Mouse (Mus musculus) midbrain, embryonic 13.5 days (tissue): Measurements from ENCODE around the gene F930015N05Rik. TPM values are rescaled to one million over a fixed set of nuclear protein-coding genes. Genes with fewer than 3 reads are reported as not detected.

ENCODE experiments used
- ATAC-seq: fragments of 200-750 bp; cut with Nextera tagmentation; 2 replicates; pipeline ENCODE4 v1.8.0; 2017; ENCODE audit warnings: mild to moderate bottlenecking, moderate TSS enrichment, moderate library complexity
- H3K27ac ChIP-seq: fragments of 300-500 bp; sonication (generic); 2 replicates; pipeline ENCODE4 v1.5.1; 2015; ENCODE audit warnings: inconsistent platforms, mild to moderate bottlenecking, moderate library complexity
- H3K27me3 ChIP-seq: fragments of 300-500 bp; sonication (generic); 2 replicates; pipeline ENCODE4 v1.6.1; 2015; ENCODE audit warnings: mild to moderate bottlenecking, inconsistent platforms
- H3K36me3 ChIP-seq: fragments of 300-500 bp; sonication (generic); 2 replicates; pipeline ENCODE4 v1.6.1; 2015; ENCODE audit warnings: mild to moderate bottlenecking, inconsistent platforms
- H3K4me1 ChIP-seq: fragments of 300-500 bp; sonication (generic); replicated peaks from 2 replicates; pipeline ENCODE4 v1.6.1; 2015; ENCODE audit warnings: inconsistent platforms
- H3K4me2 ChIP-seq: fragments of 300-500 bp; sonication (generic); replicated peaks from 2 replicates; pipeline ENCODE4 v1.6.1; 2015; ENCODE audit warnings: moderate library complexity, mild to moderate bottlenecking, inconsistent platforms
- H3K4me3 ChIP-seq: fragments of 300-500 bp; sonication (generic); replicated peaks from 2 replicates; pipeline ENCODE4 v1.5.1; 2015; ENCODE audit warnings: mild to moderate bottlenecking, inconsistent platforms
- H3K9ac ChIP-seq: fragments of 300-500 bp; sonication (generic); replicated peaks from 2 replicates; pipeline ENCODE4 v1.6.1; 2015; ENCODE audit warnings: mild to moderate bottlenecking, inconsistent platforms
- H3K9me3 ChIP-seq: fragments of 300-500 bp; sonication (generic); 2 replicates; pipeline ENCODE4 v1.6.1; 2016; ENCODE audit warnings: mild to moderate bottlenecking, inconsistent platforms
- WGBS: fragments of 180-500 bp; shearing (Covaris S2); methylation state at CpG from one replicate; pipeline ENCODE4 v1.1.7; 2015; 5-methylcytosine and 5-hydroxymethylcytosine counted together
- polyA plus RNA-seq: library from polyadenylated mRNA; unstranded; fragments of >200 nt; fragmentation: Nextera tagmentation; extraction: Ambion mirVana; gene quantifications from 2 replicates; pipeline ENCODE4 v1.2.1, GENCODE M21; 2015

F930015N05Rik gene
- polyA plus RNA-seq, 1 experiment from 2014 or later: 1.8 TPM

DNA sequence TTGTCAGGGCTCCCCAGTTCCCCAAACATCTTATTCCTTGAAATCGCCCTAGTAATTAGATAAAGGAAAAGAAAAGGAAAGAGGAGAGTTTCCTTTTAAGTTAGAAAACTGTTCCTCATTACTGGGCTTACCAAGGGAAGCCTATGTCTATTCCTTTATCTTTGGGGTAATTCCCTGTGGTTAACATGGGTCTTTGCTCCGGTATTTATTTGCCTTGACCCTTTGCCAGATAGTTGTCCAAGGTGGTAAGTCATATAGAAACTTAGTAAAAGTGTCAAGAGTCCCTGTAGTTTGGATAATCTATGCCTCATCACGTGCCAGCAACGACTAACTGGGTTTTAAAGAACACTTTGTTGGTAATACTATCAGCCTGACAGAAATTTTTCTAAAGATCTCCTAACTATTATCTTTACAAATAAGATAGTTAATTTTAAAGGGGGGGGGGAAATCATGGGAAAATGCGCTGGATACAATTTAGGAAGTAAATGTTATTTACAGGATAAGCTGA is 392 bp upstream of the F930015N05Rik start:
- Histone ChIP-seq H3K27ac (no peak overlapping the region), H3K4me1 (peaks cover 27% of the 10 kb centered on the region), H3K4me3 (peak overlapping the region; percentile 47), H3K36me3 (no peaks in the 10 kb centered on the region), H3K4me2 (peak overlapping the region; percentile 97), H3K9ac (peak overlapping the region; percentile 77), H3K27me3 (peaks cover 37% of the 10 kb centered on the region), H3K9me3 (no peaks in the 10 kb centered on the region)
- WGBS: 17% methylated on average over 5 of the region's 5 CpGs
- ATAC-seq: no peak

DNA sequence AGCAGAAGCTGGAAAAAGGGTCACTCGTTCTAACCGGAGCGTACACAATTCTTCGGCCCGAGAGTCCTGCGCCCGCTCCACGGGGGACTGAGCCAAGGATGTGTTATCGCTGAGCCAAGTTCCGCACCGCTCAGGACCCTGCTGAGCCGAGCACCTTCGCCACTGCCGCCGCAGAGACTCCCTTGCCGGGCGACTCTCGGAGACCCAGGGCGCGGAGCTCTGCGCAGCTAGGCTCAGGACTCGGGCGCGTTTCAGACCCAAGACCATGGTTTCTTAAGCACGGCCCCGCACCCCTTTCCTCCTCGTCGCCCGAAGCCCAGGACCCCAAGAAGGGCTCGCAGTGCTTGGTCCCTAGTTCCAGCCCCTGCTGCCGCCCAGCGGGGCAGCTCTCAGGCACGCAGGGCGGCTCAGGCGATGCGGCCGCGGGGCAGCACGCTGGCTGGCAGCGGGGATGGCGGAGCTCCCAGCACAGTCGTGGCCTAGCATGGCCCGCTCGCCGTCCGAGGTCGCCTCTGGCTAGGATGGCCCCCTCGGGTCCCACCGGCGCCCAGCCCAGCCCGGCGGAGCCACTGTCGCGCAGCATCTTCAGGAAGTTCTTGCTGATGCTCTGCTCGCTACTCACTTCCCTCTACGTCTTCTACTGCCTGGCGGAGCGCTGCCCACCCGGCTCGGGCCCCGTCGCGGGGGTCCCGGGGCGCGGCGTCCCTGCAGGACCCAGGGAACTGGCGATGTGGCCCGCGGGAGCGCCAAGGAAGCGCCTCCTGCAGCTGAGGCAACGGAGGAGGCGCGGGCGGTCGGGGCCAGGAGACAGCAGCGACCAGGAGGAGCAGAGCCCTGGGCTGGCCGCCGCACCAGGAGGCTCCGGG is 674 bp downstream of the F930015N05Rik start:
- H3K27ac ChIP-seq: peak overlapping the region; percentile 66
- H3K4me2 ChIP-seq: peak overlapping the region; percentile 97
- WGBS: under 1% methylated on average over 81 of the region's 81 CpGs
- H3K27me3 ChIP-seq: peaks cover 37% of the 10 kb centered on the region
- H3K36me3 ChIP-seq: no peaks in the 10 kb centered on the region
- peak overlapping the region; percentile 47 for H3K4me3 ChIP-seq
- peak overlapping the region; percentile 77 for H3K9ac ChIP-seq
- H3K4me1 ChIP-seq: peaks cover 27% of the 10 kb centered on the region
- ATAC-seq: peak; percentile 73
- H3K9me3 ChIP-seq: no peaks in the 10 kb centered on the region

DNA sequence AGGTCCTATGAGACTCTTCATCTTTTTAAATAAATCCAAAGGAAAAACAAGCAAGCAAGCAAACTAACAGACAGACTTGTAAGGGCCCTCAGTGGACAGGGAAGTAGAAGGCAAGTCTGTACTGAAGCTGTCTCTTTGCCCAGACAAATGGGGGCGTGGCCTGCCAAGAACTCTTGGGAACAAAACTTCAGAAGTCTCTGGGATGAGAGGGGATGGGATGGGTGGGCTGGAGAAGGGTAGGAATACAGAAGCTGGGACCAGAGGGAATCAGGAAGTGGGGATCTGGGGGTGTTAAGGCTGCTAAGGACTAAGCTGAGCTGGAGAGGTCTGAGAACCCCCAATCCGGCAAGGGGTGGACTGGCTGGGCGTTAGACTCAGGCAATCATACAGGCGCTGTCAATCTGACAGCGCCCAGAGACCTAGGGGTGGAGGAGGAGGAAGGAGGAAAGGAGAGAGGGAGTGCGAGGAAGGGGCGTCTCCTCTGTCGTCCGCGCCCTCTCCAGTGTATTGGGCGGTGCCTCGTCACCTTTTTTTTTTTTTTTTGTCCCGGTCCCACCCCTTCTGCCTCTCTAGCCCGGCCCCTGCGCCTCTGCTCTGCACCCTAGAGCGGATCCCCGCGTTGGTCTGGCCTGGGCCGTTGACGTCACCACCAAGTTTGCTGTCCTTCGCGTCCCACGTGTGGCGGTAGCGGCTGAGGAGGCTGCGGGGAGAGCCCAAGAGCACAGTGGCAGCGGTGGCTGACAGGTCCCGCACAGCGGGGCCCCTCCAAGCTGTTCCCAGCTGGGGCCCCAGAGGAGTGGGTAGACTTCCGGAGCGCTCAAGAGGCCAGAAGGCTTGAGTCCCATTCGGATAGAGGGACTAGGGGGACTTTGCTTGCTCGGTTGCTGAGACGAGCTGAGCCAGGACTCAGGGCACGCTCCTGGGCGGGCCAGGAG is 1.6 kb downstream of the F930015N05Rik start, which contains the start of gene Hs3st3a1:
Gene Hs3st3a1 (plus strand): TSS at position 722 of the 935 bp plus-strand sequence.
- ATAC-seq: peak; percentile 88
- peak within 1 kb of the TSS; percentile 47 for H3K4me3 ChIP-seq
- peak within 1 kb of the TSS; percentile 77 for H3K9ac ChIP-seq
- H3K27ac ChIP-seq: peak within 1 kb of the TSS; percentile 66
- H3K27me3 ChIP-seq: peaks cover 30% of the 10 kb centered on the region
- peak within 1 kb of the TSS; percentile 97 for H3K4me2 ChIP-seq
- peaks cover 27% of the 10 kb centered on the region for H3K4me1 ChIP-seq
- WGBS: under 1% methylated on average over 34 of the region's 36 CpGs
- H3K36me3 ChIP-seq: no peaks in the 10 kb centered on the region
- H3K9me3 ChIP-seq: no peaks in the 10 kb centered on the region

DNA sequence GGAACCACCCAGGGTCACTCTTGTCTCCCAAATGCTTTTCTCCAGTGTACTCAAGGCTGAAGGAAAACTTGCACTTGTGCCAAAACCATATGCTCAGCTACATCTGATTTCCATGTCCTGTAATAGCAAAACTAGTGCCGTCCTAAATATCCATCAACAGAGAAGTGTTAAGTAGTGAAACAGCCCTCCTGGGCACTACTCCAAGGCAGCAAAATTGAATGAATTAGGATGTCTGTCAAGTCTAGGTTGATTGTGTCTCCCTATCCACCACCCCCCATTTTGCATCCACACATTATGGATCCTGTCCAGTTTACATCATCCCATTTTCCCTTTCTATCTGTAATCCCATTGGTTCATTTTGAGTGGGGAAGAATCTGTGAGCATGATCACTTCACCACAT is 17.5 kb downstream of the F930015N05Rik start:
- WGBS: 83% methylated on average over 1 of the region's 1 CpGs
- H3K36me3 ChIP-seq: no peaks in the 10 kb centered on the region
- no peaks in the 10 kb centered on the region for H3K9me3 ChIP-seq
- no peak overlapping the region for H3K4me3 ChIP-seq
- H3K4me2 ChIP-seq: no peak overlapping the region
- H3K9ac ChIP-seq: no peak overlapping the region
- no peaks in the 10 kb centered on the region for H3K27me3 ChIP-seq
- no peak for ATAC-seq
- H3K27ac ChIP-seq: no peak overlapping the region
- no peaks in the 10 kb centered on the region for H3K4me1 ChIP-seq

DNA sequence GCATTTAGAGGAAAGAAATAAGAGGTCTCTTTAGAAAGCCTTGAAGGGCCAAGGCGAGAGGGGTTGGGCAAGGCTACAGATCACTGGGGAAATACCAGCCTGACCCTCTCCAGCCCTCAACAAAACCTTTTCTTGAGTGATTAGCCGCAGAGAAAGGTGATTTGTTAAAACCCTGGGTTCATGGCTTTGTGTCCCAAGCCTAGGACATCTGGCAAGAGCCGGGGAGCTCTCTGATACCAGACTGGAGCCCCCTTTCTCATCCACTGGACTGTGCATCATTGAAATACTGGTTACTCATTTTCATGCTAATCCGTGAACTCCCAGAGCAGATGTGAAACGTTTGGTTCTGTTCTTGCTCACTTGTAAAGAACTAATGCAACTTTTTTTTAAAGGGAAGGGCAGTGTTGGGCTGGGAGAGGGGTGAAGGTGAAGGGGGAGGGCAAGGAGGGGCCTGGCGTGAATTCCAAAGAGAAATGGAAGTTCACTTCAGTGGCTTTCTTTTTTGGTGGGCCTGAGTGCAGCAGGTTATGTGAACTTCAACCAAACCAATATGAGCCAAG is 35.8 kb downstream of the F930015N05Rik start:
- no peak for ATAC-seq
- Histone ChIP-seq H3K27me3 (no peaks in the 10 kb centered on the region), H3K4me1 (peaks cover 27% of the 10 kb centered on the region), H3K36me3 (no peaks in the 10 kb centered on the region), H3K4me2 (no peak overlapping the region), H3K9me3 (no peaks in the 10 kb centered on the region), H3K4me3 (no peak overlapping the region), H3K27ac (no peak overlapping the region), H3K9ac (no peak overlapping the region)
- 17% methylated on average over 6 of the region's 6 CpGs for WGBS

DNA sequence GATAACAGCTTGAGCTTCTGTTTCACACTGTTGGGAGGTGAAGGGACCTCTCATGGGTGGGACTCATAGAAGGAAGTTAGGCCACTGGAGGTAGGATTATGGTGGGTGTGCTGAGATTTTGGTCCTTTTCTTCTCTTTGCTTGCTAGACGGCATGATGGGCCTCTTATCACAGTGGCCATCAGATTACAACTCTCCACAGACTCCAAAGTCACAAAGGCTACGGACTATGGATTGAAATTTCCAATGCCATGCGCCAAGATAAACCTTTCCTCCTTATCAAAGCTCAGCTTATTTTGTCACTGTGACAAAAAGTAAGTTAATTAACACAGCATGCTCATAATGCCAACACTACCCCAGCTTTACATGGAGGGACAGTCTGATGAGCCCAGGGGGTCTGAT is 38.8 kb downstream of the F930015N05Rik start:
- Histone ChIP-seq H3K4me2 (no peak overlapping the region), H3K9me3 (no peaks in the 10 kb centered on the region), H3K36me3 (no peaks in the 10 kb centered on the region), H3K4me3 (no peak overlapping the region), H3K9ac (no peak overlapping the region), H3K27me3 (no peaks in the 10 kb centered on the region), H3K27ac (no peak overlapping the region), H3K4me1 (peaks cover 33% of the 10 kb centered on the region)
- ATAC-seq: no peak
- WGBS: 75% methylated on average over 3 of the region's 3 CpGs

DNA sequence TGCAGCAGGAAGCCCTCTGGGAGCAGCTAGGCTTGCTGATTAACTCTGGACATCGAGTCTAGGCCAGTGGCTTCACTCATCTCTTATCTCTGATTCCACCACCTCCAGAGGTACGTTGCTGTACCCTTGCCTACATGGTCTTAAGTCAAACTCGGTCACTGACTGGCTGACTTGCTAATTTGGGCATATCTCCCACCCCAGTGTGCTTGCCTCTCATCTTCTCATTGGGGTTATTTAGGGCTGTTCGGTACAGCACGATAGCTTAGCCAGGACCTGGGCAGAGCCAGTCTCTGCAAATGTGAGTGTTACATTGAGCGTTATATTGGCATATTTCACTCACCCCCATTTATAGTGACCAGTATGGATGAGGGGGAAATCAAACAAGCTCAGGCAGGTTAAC is 39.5 kb downstream of the F930015N05Rik start:
- Histone ChIP-seq H3K36me3 (no peaks in the 10 kb centered on the region), H3K27me3 (no peaks in the 10 kb centered on the region), H3K4me2 (peak overlapping the region; percentile 50), H3K4me3 (no peak overlapping the region), H3K9me3 (no peaks in the 10 kb centered on the region), H3K4me1 (peaks cover 33% of the 10 kb centered on the region), H3K27ac (peak overlapping the region; percentile 82), H3K9ac (no peak overlapping the region)
- peak; percentile 55 for ATAC-seq
- 40% methylated on average over 6 of the region's 6 CpGs for WGBS

DNA sequence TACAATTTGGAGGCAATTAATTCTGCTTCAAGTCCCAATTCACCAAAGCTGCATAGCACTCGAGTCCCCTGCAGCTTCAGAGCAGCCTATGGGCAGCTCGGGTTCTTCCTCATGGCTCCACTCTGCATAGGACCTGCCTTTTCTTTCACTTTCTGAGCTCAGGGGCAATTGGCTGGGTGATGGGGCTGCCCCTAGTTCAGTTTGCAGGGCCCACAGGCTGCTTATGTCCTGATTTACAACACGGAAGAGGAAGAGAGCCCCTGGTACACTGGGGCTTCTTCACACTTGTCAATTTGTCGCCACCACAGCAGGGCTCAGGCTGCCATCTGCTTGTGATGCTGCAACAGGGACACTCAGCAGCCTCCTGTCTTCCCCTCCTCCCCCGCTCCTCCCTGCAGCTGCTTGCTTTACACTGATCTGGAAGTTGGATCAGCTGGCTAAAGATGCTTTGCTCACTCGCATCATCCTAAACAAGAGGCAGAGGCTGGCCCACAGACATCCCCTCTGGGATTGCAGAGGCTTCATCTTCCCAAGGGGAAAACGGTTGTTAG is 40.0 kb downstream of the F930015N05Rik start:
- peak; percentile 91 for ATAC-seq
- Histone ChIP-seq H3K36me3 (no peaks in the 10 kb centered on the region), H3K27me3 (no peaks in the 10 kb centered on the region), H3K9ac (peak overlapping the region; percentile 45), H3K4me1 (peaks cover 33% of the 10 kb centered on the region), H3K27ac (peak overlapping the region; percentile 82), H3K4me3 (peak overlapping the region; percentile 17), H3K4me2 (peak overlapping the region; percentile 50), H3K9me3 (no peaks in the 10 kb centered on the region)
- 0% methylated on average over 7 of the region's 7 CpGs for WGBS

DNA sequence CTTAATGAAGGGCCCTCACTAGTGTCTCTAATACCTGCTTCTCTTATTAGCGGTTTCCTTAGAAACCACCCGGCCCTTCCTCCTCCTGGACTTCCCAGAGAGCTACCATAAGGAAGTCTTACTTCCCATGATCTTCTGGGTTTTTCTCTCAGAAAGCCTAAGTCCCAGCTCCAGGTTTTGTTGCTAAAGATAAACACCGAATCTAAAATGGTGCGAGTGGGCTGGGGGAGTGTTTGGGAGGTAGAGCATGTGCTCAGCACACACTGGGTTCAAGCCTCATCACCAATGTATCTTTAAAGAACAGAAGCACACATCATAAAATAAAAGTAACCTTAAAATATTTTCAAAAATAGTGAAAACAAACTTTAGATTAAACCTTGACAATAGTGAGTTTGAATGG is 50.1 kb downstream of the F930015N05Rik start:
- no peak overlapping the region for H3K9ac ChIP-seq
- no peak for ATAC-seq
- H3K4me2 ChIP-seq: no peak overlapping the region
- H3K27me3 ChIP-seq: no peaks in the 10 kb centered on the region
- H3K4me1 ChIP-seq: no peaks in the 10 kb centered on the region
- H3K27ac ChIP-seq: no peak overlapping the region
- H3K4me3 ChIP-seq: no peak overlapping the region
- no peaks in the 10 kb centered on the region for H3K9me3 ChIP-seq
- H3K36me3 ChIP-seq: no peaks in the 10 kb centered on the region
- 89% methylated on average over 4 of the region's 4 CpGs for WGBS
